Mouse (Mus musculus) ZHBTc4 (cell line): Measurements from ENCODE around the gene Cd209b.
A peak's percentile ranks its signal among the peaks of the same experiment; 100 is the strongest.

ENCODE experiments used
- DNase-seq: peaks from one replicate; pipeline ENCODE4 v3.0.0-alpha.2; 2011; ENCODE audit warnings: low read depth, low spot score

Gene Cd209b

DNA sequence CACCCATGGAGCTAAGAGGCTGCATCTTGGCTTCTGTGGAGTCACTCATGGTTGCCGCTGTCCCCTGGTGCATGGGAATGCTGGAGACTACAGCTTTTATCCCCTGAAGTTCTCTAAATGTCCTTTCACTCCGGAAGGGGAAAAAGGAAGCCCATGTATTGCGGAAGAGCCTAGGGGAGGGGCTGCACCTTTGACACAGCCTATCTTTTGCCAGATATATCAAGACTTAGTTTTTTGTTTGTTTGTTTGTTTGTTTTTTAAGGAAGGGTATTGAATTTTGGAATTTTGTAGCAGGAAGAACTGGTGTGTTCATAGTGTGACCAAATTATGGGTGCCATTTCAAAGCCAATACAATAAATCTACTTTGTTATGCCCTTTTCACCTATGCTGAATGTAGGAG is at the start of gene Cd209b:
TSS of gene Cd209b (minus strand) at position 101 of the 400 bp plus-strand sequence.
- DNase-seq: no peak

DNA sequence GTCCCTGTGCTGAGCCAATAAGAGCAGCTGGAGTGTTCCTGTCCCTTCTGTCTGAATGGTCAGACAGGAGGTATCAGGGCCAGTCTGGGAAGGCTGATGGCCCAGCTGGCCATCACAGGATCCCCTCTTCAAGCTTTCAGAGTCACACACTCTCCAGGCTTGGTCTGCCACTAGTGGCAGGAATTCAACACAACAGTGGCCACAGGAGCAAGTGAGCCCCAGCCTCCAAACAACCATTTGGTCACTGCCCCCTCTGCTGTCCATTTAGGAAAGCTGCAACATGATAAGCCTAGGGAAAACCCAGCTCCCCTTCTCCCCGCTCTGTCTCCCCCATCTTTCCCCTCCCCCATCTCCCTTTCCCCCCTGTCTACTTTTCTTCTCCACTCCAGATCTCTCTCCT is 29.4 kb upstream of the Cd209b start:
- peak; percentile 85 for DNase-seq

DNA sequence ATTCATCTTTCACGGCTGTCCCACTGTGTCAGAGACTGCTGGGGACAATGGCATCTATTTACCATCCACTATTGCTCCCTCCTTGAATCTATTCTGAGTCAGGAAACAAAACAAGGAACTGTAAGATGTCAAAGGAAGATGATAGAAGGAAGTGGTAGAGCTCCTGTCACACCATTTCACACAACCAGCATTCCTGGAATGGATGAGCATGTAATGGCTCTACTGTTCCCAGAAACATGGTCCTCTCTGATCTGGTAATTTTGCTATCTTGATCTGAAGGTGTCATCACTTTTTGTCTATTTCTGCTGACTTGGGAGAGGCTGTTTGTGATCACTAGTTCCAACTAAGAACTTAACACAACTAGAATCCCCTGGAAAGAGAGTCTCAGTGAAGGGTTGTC is 28.0 kb upstream of the Cd209b start, which contains the start of gene Cd209c:
TSS of gene Cd209c (minus strand) at position 101 of the 400 bp plus-strand sequence.
- DNase-seq: no peak

DNA sequence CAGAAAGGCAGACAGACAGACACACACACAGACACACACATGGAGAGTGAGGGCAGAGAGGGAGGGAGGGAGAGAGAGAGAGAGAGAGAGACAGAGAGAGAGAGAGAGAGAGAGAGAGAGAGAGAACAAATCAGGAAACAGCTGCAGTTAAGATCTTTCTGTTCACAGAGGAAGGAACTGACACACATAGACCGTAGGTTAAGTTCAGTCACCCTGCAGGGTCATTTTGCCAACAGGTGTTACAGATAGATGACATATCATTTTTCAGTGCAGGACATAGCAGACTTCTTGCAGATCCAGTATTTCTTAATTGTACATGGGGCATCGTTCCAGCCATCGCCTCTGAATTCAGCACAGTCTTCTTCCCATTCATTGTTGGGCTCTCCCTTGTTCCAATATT is 13.4 kb upstream of the Cd209b start:
- DNase-seq: no peak

DNA sequence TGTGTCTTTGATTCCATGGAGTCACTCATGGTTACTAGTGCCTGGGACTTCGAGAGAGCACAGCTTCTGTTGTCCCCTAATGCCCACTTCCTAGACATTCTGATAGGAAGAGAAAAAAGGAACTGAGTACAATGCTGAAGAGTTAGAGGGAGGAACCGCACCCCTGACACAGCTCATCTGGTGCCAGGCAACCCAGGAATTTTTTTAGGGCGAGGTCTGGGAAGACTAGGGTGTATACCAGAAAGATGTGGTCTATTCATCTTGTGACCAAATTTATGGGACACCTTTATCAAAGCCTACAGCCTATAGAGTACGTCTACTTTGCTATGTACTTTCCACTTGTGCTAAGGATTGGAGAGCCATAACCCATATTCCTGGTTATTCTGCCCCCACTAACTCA is 48.2 kb downstream of the Cd209b start, which contains the start of gene Cd209d:
TSS of gene Cd209d (minus strand) at position 101 of the 400 bp plus-strand sequence.
- DNase-seq: no peak

DNA sequence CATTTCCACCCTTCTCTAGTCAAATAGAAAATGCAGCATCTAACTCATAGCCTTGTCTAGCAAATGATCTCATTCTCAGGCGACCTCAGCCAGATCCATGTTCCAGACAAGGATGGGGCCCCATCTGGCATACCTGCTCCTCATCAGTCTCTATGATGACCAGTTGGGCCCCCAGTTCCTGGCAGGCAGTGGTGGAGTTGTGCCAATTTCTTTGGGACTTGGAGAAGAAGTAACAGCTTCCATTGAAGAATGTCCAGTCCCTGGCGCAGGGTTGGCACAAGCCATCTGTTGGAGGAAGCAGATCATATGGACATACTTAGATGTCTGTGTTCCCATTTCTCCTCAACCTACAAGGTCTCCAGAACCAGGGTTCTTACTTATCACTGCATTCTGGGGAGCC is 50.5 kb downstream of the Cd209b start:
- DNase-seq: no peak
